ENCODE assay signal across 20 mouse cellular contexts in the genomic region with DNA sequence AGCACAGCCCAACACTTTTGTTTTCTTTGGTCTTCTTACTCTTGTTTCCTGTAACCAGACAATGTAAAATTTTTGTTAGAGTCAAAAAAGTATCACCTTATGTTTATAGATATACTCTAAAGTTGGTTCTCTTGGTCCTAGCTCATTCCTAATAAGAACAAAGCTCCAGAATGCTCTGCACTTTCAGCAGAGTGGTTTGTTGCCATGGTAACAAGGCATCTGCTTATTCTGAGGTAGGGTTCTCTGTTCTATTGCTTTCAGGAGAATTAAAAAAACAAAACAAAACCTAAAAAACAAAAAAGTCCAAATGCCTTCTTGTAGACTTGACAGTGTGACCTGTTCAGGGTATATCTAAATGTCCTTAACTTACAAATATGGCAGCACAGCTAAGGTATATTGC. TPM values are rescaled to one million over a fixed set of nuclear protein-coding genes. Genes with fewer than 3 reads are reported as not detected.
DNase-seq lines count a peak whose midpoint lies in the region; ATAC-seq and TF ChIP-seq lines count a peak whose summit lies in the region.
"Had no signal": no experiment of that assay in that cellular context is flagged by ENCODE, and none has a peak within 500 bp of the region (broad histone marks: within the 10 kb centered on the region; RNA-seq: fewer than 3 reads in every experiment).

No protein-coding gene starts in this region.

- ATAC-seq in forebrain, embryonic 14.5 days, result no peak
- no peak for ATAC-seq in forebrain, embryonic 11.5 days (replicated peaks; ENCODE audit: low FRiP score)
- ATAC-seq: activated CD4-positive, CD25-positive, alpha-beta regulatory T cell, adult 4 months; forebrain, embryonic 15.5 days had no signal

- H3K27ac ChIP-seq in forebrain, embryonic 14.5 days (ENCODE audit: low read depth, low read length), result no peak overlapping the region
- H3K27ac ChIP-seq in forebrain, embryonic 11.5 days (ENCODE audit: low read depth, low read length), result no peak overlapping the region
- peak overlapping the region; percentile 4; the same call in 1 of the 2 replicates for H3K27ac ChIP-seq in testis, adult 2 months (ENCODE audit: control insufficient read depth, insufficient read depth, low read depth, low read length)
- H3K27ac ChIP-seq: embryonic facial prominence, embryonic 13.5 days; forebrain, embryonic 15.5 days; heart, embryonic 10.5 days; hindbrain, embryonic 13.5 days had no signal

- DNase-seq in forebrain, embryonic 14.5 days (ENCODE audit: low spot score), result peak; percentile 41
- no peak for DNase-seq in forebrain, embryonic 11.5 days (ENCODE audit: low spot score)
- DNase-seq in layer of hippocampus, adult 9-11 months, result peak; percentile 51
- DNase-seq in layer of hippocampus, postnatal 10 days (ENCODE audit: low spot score in 2 of 2), result no peak
- no peak for DNase-seq in testis, postnatal 14 days (ENCODE audit: low spot score)
- DNase-seq in cerebellum, postnatal 4 days (ENCODE audit: low spot score in 2 of 2), result no peak
- DNase-seq in B cell, adult 2 months, result no peak
- DNase-seq: adrenal gland, postnatal 14 days; cerebellum, adult 2 months; cerebellum, postnatal 14 days; gastrocnemius, postnatal 10 days; heart, adult 18-20 months; heart, postnatal 10 days; heart, postnatal 4 days had no signal

- H3K9me3 ChIP-seq in forebrain, embryonic 14.5 days (replicated peaks; ENCODE audit: control insufficient read depth, low read length), result no peaks in the 10 kb centered on the region
- H3K9me3 ChIP-seq in forebrain, embryonic 11.5 days (ENCODE audit: control insufficient read depth, low read length), result no peaks in the 10 kb centered on the region
- H3K9me3 ChIP-seq: embryonic facial prominence, embryonic 13.5 days; forebrain, embryonic 15.5 days; heart, embryonic 10.5 days; hindbrain, embryonic 13.5 days had no signal

- no peak for TF ChIP-seq CTCF in testis, adult 2 months (IDR thresholded peaks at IDR 0.05; ENCODE audit: control insufficient read depth, insufficient read depth, insufficient replicate concordance, low read depth, low read length)

- H3K36me3 ChIP-seq in forebrain, embryonic 14.5 days (ENCODE audit: control insufficient read depth, insufficient read depth, low read length), result no peaks in the 10 kb centered on the region
- no peaks in the 10 kb centered on the region for H3K36me3 ChIP-seq in forebrain, embryonic 11.5 days (ENCODE audit: control insufficient read depth, insufficient read depth, low read length)
- peaks cover 1% of the 10 kb centered on the region; the same call in 1 of the 2 replicates for H3K36me3 ChIP-seq in testis, adult 2 months (ENCODE audit: control insufficient read depth, insufficient read depth, low read length)
- H3K36me3 ChIP-seq: forebrain, embryonic 15.5 days had no signal

- H3K4me3 ChIP-seq in forebrain, embryonic 14.5 days (ENCODE audit: low read depth, low read length), result no peak overlapping the region
- H3K4me3 ChIP-seq in forebrain, embryonic 11.5 days (ENCODE audit: low read depth, low read length), result no peak overlapping the region
- H3K4me3 ChIP-seq in testis, adult 2 months (ENCODE audit: control insufficient read depth, low read depth, low read length), result peak overlapping the region; percentile 76; the same call in 1 of the 2 replicates
- H3K4me3 ChIP-seq: embryonic facial prominence, embryonic 13.5 days; forebrain, embryonic 15.5 days; heart, embryonic 10.5 days; hindbrain, embryonic 13.5 days had no signal

- no peak overlapping the region for H3K9ac ChIP-seq in forebrain, embryonic 14.5 days (ENCODE audit: low read length)
- H3K9ac ChIP-seq in forebrain, embryonic 11.5 days (ENCODE audit: low read length), result no peak overlapping the region
- H3K9ac ChIP-seq: embryonic facial prominence, embryonic 13.5 days; forebrain, embryonic 15.5 days; hindbrain, embryonic 13.5 days had no signal

- no peaks in the 10 kb centered on the region for H3K4me1 ChIP-seq in forebrain, embryonic 14.5 days (ENCODE audit: control insufficient read depth, insufficient read depth, low read length)
- no peaks in the 10 kb centered on the region for H3K4me1 ChIP-seq in forebrain, embryonic 11.5 days (replicated peaks; ENCODE audit: control insufficient read depth, insufficient read depth, low read length)
- H3K4me1 ChIP-seq in testis, adult 2 months (ENCODE audit: control insufficient read depth, insufficient read depth, low read length), result no peaks in the 10 kb centered on the region
- H3K4me1 ChIP-seq: embryonic facial prominence, embryonic 13.5 days; forebrain, embryonic 15.5 days; hindbrain, embryonic 13.5 days had no signal

- no peak for TF ChIP-seq POLR2A in testis, adult 2 months (IDR thresholded peaks at IDR 0.05; ENCODE audit: control insufficient read depth, low read depth, low read length)

- no peaks in the 10 kb centered on the region for H3K27me3 ChIP-seq in forebrain, embryonic 14.5 days (replicated peaks; ENCODE audit: control insufficient read depth, insufficient read depth, low read length)
- H3K27me3 ChIP-seq in forebrain, embryonic 11.5 days (ENCODE audit: control insufficient read depth, insufficient read depth, low read length), result no peaks in the 10 kb centered on the region
- H3K27me3 ChIP-seq in testis, adult 2 months (ENCODE audit: control insufficient read depth, insufficient read depth, low read length), result no peaks in the 10 kb centered on the region
- H3K27me3 ChIP-seq: embryonic facial prominence, embryonic 13.5 days; forebrain, embryonic 15.5 days; hindbrain, embryonic 13.5 days had no signal

- H3K4me2 ChIP-seq in forebrain, embryonic 14.5 days (ENCODE audit: low read length), result no peak overlapping the region
- no peak overlapping the region for H3K4me2 ChIP-seq in forebrain, embryonic 11.5 days (ENCODE audit: low read depth, low read length, severe bottlenecking)
- H3K4me2 ChIP-seq: embryonic facial prominence, embryonic 13.5 days; forebrain, embryonic 15.5 days; hindbrain, embryonic 13.5 days had no signal

RNA-seq across cellular contexts. Expression of a gene that starts 57.8 kb away (rescaled TPM):
- 23.0 and 27.5 TPM in 2 replicates for polyA plus RNA-seq in forebrain, embryonic 14.5 days (2014; fragmentation: Nextera tagmentation; extraction: Ambion mirVana)
- 22.9 and 27.6 TPM in 2 replicates for polyA plus RNA-seq in forebrain, embryonic 11.5 days (2014; fragmentation: Nextera tagmentation; extraction: Ambion mirVana)
- 10 to 100 TPM; 66.0 to 75.6 TPM for total RNA-seq in layer of hippocampus, postnatal 10 days (2021)
- 51.5 and 52.5 TPM in 2 replicates for polyA plus RNA-seq in testis, adult 2 months (2012; rRNA removed)

Comparison
In these comparisons a context has a peak if more than half of its experiments do, and no peak if none do; other contexts are left out.
1. DNase-seq: peak in forebrain, embryonic 14.5 days (single experiment) and layer of hippocampus, adult 9-11 months (single experiment); none in forebrain, embryonic 11.5 days (single experiment), layer of hippocampus, postnatal 10 days (0 of 2), testis, postnatal 14 days (single experiment), cerebellum, postnatal 4 days (0 of 2) and B cell, adult 2 months (0 of 2).